Mouse (Mus musculus): Measurements from ENCODE around the gene Parva. TPM values are rescaled to one million over a fixed set of nuclear protein-coding genes. Genes with fewer than 3 reads are reported as not detected.

The Parva gene
- polyA plus RNA-seq, 1 experiment from 2014 or later = 37.4 TPM

- Histone ChIP-seq H3K9ac (ENCODE audit: low read depth, low read length) (no peak overlapping the region), H3K4me1 (replicated peaks; ENCODE audit: control insufficient read depth, insufficient read depth, low read length) (peaks cover 11% of the 10 kb centered on the region), H3K27ac (ENCODE audit: low read depth, low read length) (0 out of 2 replicates have a peak overlapping the region, but pooled peaks have one; percentile 15), H3K27me3 (replicated peaks; ENCODE audit: control insufficient read depth, insufficient read depth, low read length) (no peaks in the 10 kb centered on the region), H3K36me3 (ENCODE audit: control insufficient read depth, insufficient read depth) (no peaks in the 10 kb centered on the region; the same call in 1 of the 2 replicates), H3K4me3 (ENCODE audit: low read depth, low read length) (no peak overlapping the region), H3K4me2 (replicated peaks; ENCODE audit: low read depth) (peak overlapping the region; percentile 37), H3K9me3 (ENCODE audit: control insufficient read depth) (no peaks in the 10 kb centered on the region)
- 21% methylated on average over 12 of the region's 12 CpGs for WGBS
- peak; percentile 81 for ATAC-seq
- TF ChIP-seq CTCF (IDR thresholded peaks at IDR 0.05; ENCODE audit: low read depth) = no peak; the same call in 1 of the 2 replicates
Observed at GRCm38 (mm10) chr7:112444152-112444984, 17.1 kb downstream of the Parva start.

- H3K4me3 ChIP-seq (ENCODE audit: low read depth, low read length) = no peak overlapping the region
- H3K9me3 ChIP-seq (ENCODE audit: control insufficient read depth) = no peaks in the 10 kb centered on the region
- 0 out of 2 replicates have a peak overlapping the region, but pooled peaks have one; percentile 15 for H3K27ac ChIP-seq (ENCODE audit: low read depth, low read length)
- H3K27me3 ChIP-seq (replicated peaks; ENCODE audit: control insufficient read depth, insufficient read depth, low read length) = no peaks in the 10 kb centered on the region
- peak overlapping the region; percentile 37 for H3K4me2 ChIP-seq (replicated peaks; ENCODE audit: low read depth)
- no peak overlapping the region for H3K9ac ChIP-seq (ENCODE audit: low read depth, low read length)
- no peak for ATAC-seq
- H3K4me1 ChIP-seq (replicated peaks; ENCODE audit: control insufficient read depth, insufficient read depth, low read length) = peaks cover 11% of the 10 kb centered on the region
- 20% methylated on average over 9 of the region's 9 CpGs for WGBS
- H3K36me3 ChIP-seq (ENCODE audit: control insufficient read depth, insufficient read depth) = no peaks in the 10 kb centered on the region; the same call in 1 of the 2 replicates
- TF ChIP-seq CTCF (IDR thresholded peaks at IDR 0.05; ENCODE audit: low read depth) = no peak
Observed at GRCm38 (mm10) chr7:112444985-112445367, 17.7 kb downstream of the Parva start.

GRCm38 (mm10) chr7:112446498-112446897 lies 19.2 kb downstream of the Parva start:
- no peak for ATAC-seq
- H3K9ac ChIP-seq (ENCODE audit: low read depth, low read length) = no peak overlapping the region
- no peak overlapping the region for H3K4me3 ChIP-seq (ENCODE audit: low read depth, low read length)
- TF ChIP-seq CTCF (IDR thresholded peaks at IDR 0.05; ENCODE audit: low read depth) = no peak
- no peak overlapping the region for H3K27ac ChIP-seq (ENCODE audit: low read depth, low read length)
- H3K36me3 ChIP-seq (ENCODE audit: control insufficient read depth, insufficient read depth) = no peaks in the 10 kb centered on the region; the same call in 1 of the 2 replicates
- peaks cover 11% of the 10 kb centered on the region for H3K4me1 ChIP-seq (replicated peaks; ENCODE audit: control insufficient read depth, insufficient read depth, low read length)
- H3K9me3 ChIP-seq (ENCODE audit: control insufficient read depth) = no peaks in the 10 kb centered on the region
- 88% methylated on average over 4 of the region's 4 CpGs for WGBS
- H3K27me3 ChIP-seq (replicated peaks; ENCODE audit: control insufficient read depth, insufficient read depth, low read length) = no peaks in the 10 kb centered on the region
- H3K4me2 ChIP-seq (replicated peaks; ENCODE audit: low read depth) = no peak overlapping the region

GRCm38 (mm10) chr7:112449954-112450700 lies 22.8 kb downstream of the Parva start:
- WGBS = 69% methylated on average over 8 of the region's 8 CpGs
- H3K27ac ChIP-seq (ENCODE audit: low read depth, low read length) = no peak overlapping the region
- no peak overlapping the region for H3K4me2 ChIP-seq (replicated peaks; ENCODE audit: low read depth)
- no peak overlapping the region for H3K4me3 ChIP-seq (ENCODE audit: low read depth, low read length)
- peaks cover 10% of the 10 kb centered on the region for H3K4me1 ChIP-seq (replicated peaks; ENCODE audit: control insufficient read depth, insufficient read depth, low read length)
- ATAC-seq = peak; percentile 56; the same call in 1 of the 2 replicates
- TF ChIP-seq CTCF (IDR thresholded peaks at IDR 0.05; ENCODE audit: low read depth) = no peak
- no peaks in the 10 kb centered on the region; the same call in 1 of the 2 replicates for H3K36me3 ChIP-seq (ENCODE audit: control insufficient read depth, insufficient read depth)
- no peaks in the 10 kb centered on the region for H3K27me3 ChIP-seq (replicated peaks; ENCODE audit: control insufficient read depth, insufficient read depth, low read length)
- H3K9me3 ChIP-seq (ENCODE audit: control insufficient read depth) = no peaks in the 10 kb centered on the region
- H3K9ac ChIP-seq (ENCODE audit: low read depth, low read length) = no peak overlapping the region

- Histone ChIP-seq H3K27me3 (replicated peaks; ENCODE audit: control insufficient read depth, insufficient read depth, low read length) (no peaks in the 10 kb centered on the region), H3K9me3 (ENCODE audit: control insufficient read depth) (no peaks in the 10 kb centered on the region), H3K36me3 (ENCODE audit: control insufficient read depth, insufficient read depth) (no peaks in the 10 kb centered on the region), H3K9ac (ENCODE audit: low read depth, low read length) (no peak overlapping the region), H3K4me2 (replicated peaks; ENCODE audit: low read depth) (no peak overlapping the region), H3K27ac (ENCODE audit: low read depth, low read length) (no peak overlapping the region), H3K4me3 (ENCODE audit: low read depth, low read length) (no peak overlapping the region), H3K4me1 (replicated peaks; ENCODE audit: control insufficient read depth, insufficient read depth, low read length) (peaks cover 23% of the 10 kb centered on the region)
- WGBS = 33% methylated on average over 5 of the region's 5 CpGs
- no peak for ATAC-seq
- no peak for TF ChIP-seq CTCF (IDR thresholded peaks at IDR 0.05; ENCODE audit: low read depth)
Observed at GRCm38 (mm10) chr7:112452471-112452870, 25.2 kb downstream of the Parva start.

DNA sequence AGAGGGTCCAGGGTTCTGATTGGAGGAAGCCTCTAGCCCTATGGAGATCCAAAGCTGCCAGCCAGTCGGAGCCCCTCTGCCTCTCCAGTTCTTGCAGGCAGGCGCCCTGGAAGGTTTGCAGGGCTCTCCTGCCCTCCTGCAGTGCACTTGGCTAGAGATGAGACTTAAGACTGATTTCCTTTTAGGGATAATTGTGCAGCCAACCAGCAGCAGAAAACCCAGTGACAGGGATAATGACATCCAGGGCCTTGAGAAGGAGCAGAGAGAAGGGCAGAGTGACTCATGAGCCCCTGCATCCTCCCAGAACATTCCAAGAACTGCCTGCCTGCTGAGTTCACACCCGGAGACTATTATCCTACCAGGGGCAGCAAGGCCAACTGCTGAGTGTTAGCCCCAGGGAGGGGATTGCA lies 26.5 kb downstream of the Parva start:
- H3K9ac ChIP-seq (ENCODE audit: low read depth, low read length) = no peak overlapping the region
- TF ChIP-seq CTCF (IDR thresholded peaks at IDR 0.05; ENCODE audit: low read depth) = no peak
- no peaks in the 10 kb centered on the region for H3K36me3 ChIP-seq (ENCODE audit: control insufficient read depth, insufficient read depth)
- no peaks in the 10 kb centered on the region for H3K9me3 ChIP-seq (ENCODE audit: control insufficient read depth)
- H3K4me1 ChIP-seq (replicated peaks; ENCODE audit: control insufficient read depth, insufficient read depth, low read length) = peaks cover 23% of the 10 kb centered on the region
- H3K4me2 ChIP-seq (replicated peaks; ENCODE audit: low read depth) = no peak overlapping the region
- no peaks in the 10 kb centered on the region for H3K27me3 ChIP-seq (replicated peaks; ENCODE audit: control insufficient read depth, insufficient read depth, low read length)
- 43% methylated on average over 3 of the region's 3 CpGs for WGBS
- no peak overlapping the region for H3K4me3 ChIP-seq (ENCODE audit: low read depth, low read length)
- no peak for ATAC-seq
- H3K27ac ChIP-seq (ENCODE audit: low read depth, low read length) = peak overlapping the region; percentile 66; the same call in 1 of the 2 replicates
